Mouse (Mus musculus) cerebellum, postnatal 14 days (tissue): Measurements from ENCODE around the gene Olfr1312.
"Not testable (repeated sequence)": the region's sequence is repeated elsewhere in the genome, so short reads cannot be mapped to it uniquely, and the experiment has no call there.

Experiments used
- DNase-seq, 2 experiments: peaks; one replicate each; pipeline ENCODE4 v3.0.0; 2021; ENCODE audit warnings: mixed read lengths in 2 of 2

Gene Olfr1312

DNA sequence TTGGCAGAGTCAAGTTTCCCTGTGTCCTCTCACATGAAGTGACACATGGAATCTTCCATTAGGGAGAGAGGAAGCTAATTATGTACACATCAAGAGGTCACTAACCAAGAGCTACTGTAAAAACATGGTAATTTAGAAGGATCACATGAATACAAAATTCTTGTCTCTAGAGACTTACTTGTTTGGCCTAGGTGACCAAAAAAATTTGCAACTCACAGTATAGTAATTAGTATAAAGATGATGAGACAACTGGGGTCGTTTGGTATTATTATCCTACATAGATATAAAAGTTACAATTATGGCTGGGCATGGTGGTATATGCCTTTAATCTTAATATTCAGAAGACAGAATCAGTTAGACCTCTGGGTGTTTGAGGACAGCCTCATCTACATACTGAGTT is at the start of gene Olfr1312:
Gene Olfr1312 (minus strand): TSS at position 101 of the 400 bp plus-strand sequence.
- DNase-seq = no peak

DNA sequence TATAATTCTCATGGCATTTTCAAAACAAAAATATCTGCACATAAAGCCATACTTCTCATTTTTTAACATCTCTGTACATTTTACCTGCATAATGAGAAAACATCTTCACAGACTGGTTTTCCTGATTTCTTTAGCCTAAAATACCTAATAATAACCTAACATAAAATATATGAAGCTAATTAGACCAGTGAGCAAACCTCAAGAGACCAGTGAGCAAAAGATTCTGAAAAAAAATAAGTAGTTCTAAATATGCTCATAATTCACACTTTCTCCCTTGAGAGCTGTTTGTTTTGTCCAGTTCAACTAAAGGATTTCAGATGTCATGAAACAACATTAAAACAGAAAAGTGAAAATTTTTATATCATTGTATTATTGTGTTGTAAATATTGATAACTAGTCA is 46.6 kb upstream of the Olfr1312 start, which contains the start of gene Olfr1314:
Gene Olfr1314 (minus strand): TSS at position 101 of the 400 bp plus-strand sequence.
- DNase-seq = no peak

DNA sequence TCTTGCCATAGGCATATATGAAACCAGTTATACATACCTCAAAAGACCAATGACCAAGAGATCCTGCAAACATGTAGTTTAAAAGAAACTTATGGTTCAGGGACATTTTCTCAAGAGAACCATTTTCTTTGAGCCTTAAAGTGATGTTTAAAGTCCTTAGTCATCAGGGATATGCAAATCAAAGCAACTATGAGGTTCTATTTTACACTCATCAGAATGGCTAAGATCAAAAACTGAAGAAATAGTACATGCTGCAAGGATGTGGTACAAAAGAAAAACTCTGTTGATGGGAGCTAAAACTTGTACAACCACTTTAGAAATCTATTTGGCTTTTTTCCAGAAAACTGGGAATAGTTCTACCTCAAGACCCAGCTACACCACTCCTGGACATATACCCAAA is 27.7 kb upstream of the Olfr1312 start, which contains the start of gene Olfr1313:
Gene Olfr1313 (minus strand): TSS at position 101 of the 400 bp plus-strand sequence.
- no peak for DNase-seq

DNA sequence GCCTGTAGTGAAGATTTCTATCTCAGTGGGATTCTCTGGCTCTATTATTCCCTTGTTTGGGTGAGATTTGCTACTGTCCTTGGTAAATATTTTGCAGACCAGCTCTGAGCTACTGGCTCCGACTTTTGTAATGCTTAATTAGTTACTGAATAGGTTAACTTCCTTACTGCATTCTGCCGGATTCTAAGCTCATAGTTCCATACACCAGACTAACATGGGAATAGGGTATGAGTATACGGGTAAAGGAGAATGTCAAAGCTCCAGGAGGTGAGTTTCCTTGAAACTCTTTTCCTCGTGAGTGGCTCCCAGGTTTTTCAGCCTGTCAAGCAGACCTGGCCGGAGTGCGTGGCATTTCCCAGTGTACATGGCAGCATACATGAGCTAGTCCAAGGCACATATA is 23.1 kb downstream of the Olfr1312 start:
- not testable (repeated sequence) for DNase-seq

DNA sequence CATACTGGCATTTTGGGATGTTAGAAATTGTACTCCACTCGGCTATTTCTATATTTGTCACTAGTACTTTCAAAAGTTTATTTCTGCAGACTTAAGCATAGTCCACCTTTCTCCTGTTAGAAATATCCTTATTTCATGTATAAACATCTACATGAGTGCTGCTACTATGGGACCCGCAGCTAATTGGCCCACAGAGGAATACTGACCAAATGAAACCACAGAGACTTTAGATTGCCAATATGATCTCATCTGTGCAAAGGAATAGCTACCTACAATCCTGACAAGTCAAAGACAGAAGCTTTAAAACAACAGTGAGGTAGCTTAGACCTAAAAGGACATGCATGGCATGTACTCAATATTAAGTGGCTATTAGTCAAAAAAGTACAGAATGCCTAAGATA is 25.7 kb downstream of the Olfr1312 start, which contains the start of gene Olfr1311:
Gene Olfr1311 (minus strand): TSS at position 101 of the 400 bp plus-strand sequence.
- DNase-seq = no peak

GRCm38 (mm10) chr2:112014900-112015299 is 35.1 kb downstream of the Olfr1312 start:
- DNase-seq = no peak

- no peak for DNase-seq
Measured at GRCm38 (mm10) chr2:112012608-112013007, 37.4 kb downstream of the Olfr1312 start, which contains the start of gene Olfr1310. Gene Olfr1310 (minus strand): TSS chr2:112012708.

- DNase-seq = no peak
Measured at GRCm38 (mm10) chr2:111990181-111990580, 59.9 kb downstream of the Olfr1312 start, which contains the start of gene Olfr1309. Gene Olfr1309 (minus strand): TSS chr2:111990281.
